Mouse (Mus musculus) kidney, postnatal 14 days (tissue): ENCODE measurements at regions not wholly inside any gene's neighbourhood (a gene's known extent, or its start where the extent isn't known, plus 50 kb on each side); places are given as distances from the start of the nearest gene placed in this dataset.

Experiments used
- DNase-seq: peaks from one replicate; pipeline ENCODE4 v3.0.0; 2022; ENCODE audit warnings: mixed read lengths

GRCm38 (mm10) chr3:120217710-120218109, 433.4 kb upstream of the Ptbp2 start:
- DNase-seq, result no peak

- DNase-seq, result no peak
Measured at GRCm38 (mm10) chr3:120214616-120215250, 430.5 kb upstream of the Ptbp2 start.

- DNase-seq, result no peak
Measured at GRCm38 (mm10) chr3:120199403-120199802, 415.1 kb upstream of the Ptbp2 start.

DNA sequence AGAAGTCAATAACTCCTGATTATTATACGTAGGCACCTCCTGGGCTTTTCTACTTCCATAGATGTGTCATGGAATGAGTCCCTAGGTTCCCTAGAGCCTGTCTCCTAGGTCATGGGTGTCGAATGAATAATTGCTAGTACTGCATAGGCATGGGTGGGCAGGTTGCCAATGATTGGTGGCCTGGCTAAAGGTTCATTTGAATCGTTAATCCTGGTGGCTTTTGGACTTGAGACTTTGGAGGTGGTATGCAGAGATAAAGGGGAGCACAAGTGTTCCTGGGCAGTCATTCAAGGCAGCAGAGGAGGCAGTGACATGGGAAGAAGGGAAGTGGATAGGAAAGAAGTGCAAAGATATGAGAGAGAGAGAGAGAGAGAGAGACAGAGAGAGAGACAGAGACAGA, 410.2 kb upstream of the Ptbp2 start:
- DNase-seq, result peak; percentile 13

- peak; percentile 74 for DNase-seq
Measured at GRCm38 (mm10) chr3:120192439-120193326, 408.4 kb upstream of the Ptbp2 start.

DNA sequence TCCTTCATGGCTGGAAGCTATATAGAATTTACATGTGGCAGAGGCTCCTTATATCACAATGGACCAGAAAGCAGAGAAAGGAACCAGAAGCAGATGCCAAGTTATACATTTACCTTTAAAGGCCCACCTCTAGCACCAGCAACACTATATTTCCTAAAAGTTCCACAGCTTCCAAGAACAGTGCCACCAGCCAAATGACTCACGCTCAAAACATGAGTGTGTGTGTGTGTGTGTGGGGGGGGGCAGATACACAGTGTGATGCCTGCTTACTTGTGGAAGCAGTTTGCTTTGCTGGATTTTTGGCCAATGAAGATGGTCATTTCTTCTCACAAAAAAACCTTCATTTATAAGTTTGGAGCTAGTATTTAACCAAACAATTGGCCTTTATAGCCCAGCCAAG, 405.3 kb upstream of the Ptbp2 start:
- no peak for DNase-seq

- DNase-seq, result no peak
Measured at GRCm38 (mm10) chr3:120180931-120181610, 396.8 kb upstream of the Ptbp2 start.

DNA sequence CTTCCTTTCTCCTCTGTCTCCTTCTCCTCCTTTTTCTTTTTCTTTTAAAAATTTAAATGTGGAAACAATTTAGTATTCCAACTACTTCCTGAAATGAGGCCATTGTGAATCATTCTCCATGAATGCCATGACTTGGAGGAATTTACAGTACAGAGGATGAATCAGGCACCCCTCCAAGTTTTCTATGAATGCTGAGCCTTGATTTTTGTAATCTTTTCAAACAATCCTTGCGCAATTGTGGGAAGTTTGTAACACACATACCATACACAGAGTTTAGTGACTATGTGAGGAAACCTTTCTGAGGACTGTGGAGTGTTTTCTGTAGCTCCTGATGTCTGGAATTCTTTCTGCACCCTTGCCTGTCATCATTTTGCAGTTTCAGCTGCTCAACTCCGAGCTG, 391.4 kb upstream of the Ptbp2 start:
- DNase-seq, result no peak
